Mouse (Mus musculus) G1E (cell line): Measurements from ENCODE around the gene Pnpla2. TPM values are rescaled to one million over a fixed set of nuclear protein-coding genes. Genes with fewer than 3 reads are reported as not detected.
"Not testable (repeated sequence)": the region's sequence is repeated elsewhere in the genome, so short reads cannot be mapped to it uniquely, and the experiment has no call there.

ENCODE experiments used
- ATAC-seq: 2 replicates; pipeline ENCODE4 v1.8.0; 2016; ENCODE audit warnings: mild to moderate bottlenecking; ENCODE audit not compliant: insufficient number of reproducible peaks, poor library complexity, low FRiP score, severe bottlenecking; ENCODE audit errors: extremely low read depth
- DNase-seq: peaks from one replicate; pipeline ENCODE4 v3.0.0; 2012; ENCODE audit warnings: low spot score
- H3K27me3 ChIP-seq: 2 replicates; pipeline ENCODE4 v1.6.1; 2012; ENCODE audit warnings: mild to moderate bottlenecking, low read length, inconsistent platforms; ENCODE audit not compliant: insufficient read depth
- H3K36me3 ChIP-seq: replicated peaks from 2 replicates; pipeline ENCODE3; 2012; ENCODE audit warnings: mild to moderate bottlenecking, inconsistent platforms
- H3K4me1 ChIP-seq: 2 replicates; pipeline ENCODE4 v1.6.1; 2012; ENCODE audit warnings: low read depth, low read length, inconsistent platforms, mixed read lengths; ENCODE audit not compliant: insufficient read depth
- H3K4me3 ChIP-seq: 2 replicates; pipeline ENCODE4 v1.5.1; 2012; ENCODE audit warnings: low read depth, mild to moderate bottlenecking, inconsistent platforms, low read length, moderate library complexity, mixed read lengths
- H3K9me3 ChIP-seq: replicated peaks from 2 replicates; pipeline ENCODE4 v1.6.1; 2012; ENCODE audit warnings: inconsistent platforms
- CTCF ChIP-seq: IDR thresholded peaks from 2 replicates; pipeline ENCODE4 v1.5.1; 2012; ENCODE audit warnings: low read depth, low read length, inconsistent platforms, mixed read lengths
- GATA1 ChIP-seq: IDR thresholded peaks from 2 replicates; pipeline ENCODE4 v1.6.1; 2012; ENCODE audit warnings: borderline replicate concordance, low read length, inconsistent platforms, mixed read lengths
- GATA2 ChIP-seq: IDR thresholded peaks from 2 replicates; pipeline ENCODE4 v1.6.1; 2012; ENCODE audit warnings: low read depth, low read length, inconsistent platforms, borderline replicate concordance
- POLR2AphosphoS5 ChIP-seq: IDR thresholded peaks from 2 replicates; pipeline ENCODE4 v1.6.1; 2012; ENCODE audit warnings: low read depth, low read length, inconsistent platforms; ENCODE audit not compliant: insufficient replicate concordance
- TAL1 ChIP-seq: conservative IDR thresholded peaks from 2 replicates; pipeline ENCODE4 v1.6.1; 2012; ENCODE audit warnings: low read depth, low read length, inconsistent platforms, mixed read lengths
- polyA plus RNA-seq: library from polyadenylated mRNA; stranded (reverse); fragments of >175 nt; gene quantifications from 2 replicates; pipeline ENCODE4 v1.2.3, GENCODE M21; 2012
- total RNA-seq, 2 experiments: library from RNA; stranded (forward) in 1 of 2; stranded (reverse) in 1 of 2; fragments of 200-1000 nt in 1 of 2; fragments of >200 nt in 1 of 2; fragmentation: Nextera tagmentation in 1 of 2; gene quantifications; 2 replicates each; pipeline ENCODE4 v1.2.3; 2014 to 2017

The Pnpla2 gene
- total and polyA plus RNA-seq, 3 experiments: 9.9 to 50.5 (median 23.6) TPM

- Histone ChIP-seq H3K4me3 (peak within 1 kb of the TSS; percentile 75), H3K4me1 (peaks cover 69% of the 10 kb centered on the region), H3K9me3 (no peaks in the 10 kb centered on the region), H3K36me3 (peaks cover 55% of the 10 kb centered on the region), H3K27me3 (no peaks in the 10 kb centered on the region; the same call in 1 of the 2 replicates)
- TF ChIP-seq GATA2 (no peak), TAL1 (no peak), POLR2AphosphoS5 (no peak), CTCF (no peak), GATA1 (no peak)
- ATAC-seq: peak; percentile 15; the same call in 1 of the 2 replicates
- DNase-seq: peak; percentile 88
These were observed 11.2 kb upstream of the Pnpla2 start, which contains the start of gene Pidd1 for GRCm38 (mm10) chr7:141443828-141444237. TSS of gene Pidd1 (minus strand) at chr7:141444025.

DNA sequence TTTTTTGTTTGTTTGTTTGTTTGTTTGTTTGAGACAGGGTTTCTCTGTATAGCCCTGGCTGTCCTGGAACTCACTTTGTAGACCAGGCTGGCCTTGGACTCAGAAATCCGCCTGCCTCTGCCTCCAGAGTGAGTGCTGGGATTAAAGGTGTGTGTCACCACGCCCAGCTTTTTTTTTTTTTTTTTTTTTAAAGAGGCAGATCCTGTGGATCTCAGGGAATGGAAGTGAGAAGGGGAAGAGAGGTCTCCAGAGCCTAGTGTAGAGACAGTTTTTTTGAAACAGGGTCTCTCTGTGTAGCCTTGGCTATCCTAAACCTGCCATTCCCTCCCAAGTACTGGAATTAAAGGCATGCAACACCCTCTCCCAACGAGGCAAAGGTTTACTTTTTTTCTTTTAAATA, 8.6 kb upstream of the Pnpla2 start:
- Histone ChIP-seq H3K4me1 (peaks cover 68% of the 10 kb centered on the region), H3K36me3 (peaks cover 52% of the 10 kb centered on the region)
- DNase-seq, ATAC-seq, H3K27me3 ChIP-seq, H3K4me3 ChIP-seq, H3K9me3 ChIP-seq: not testable (repeated sequence)

DNA sequence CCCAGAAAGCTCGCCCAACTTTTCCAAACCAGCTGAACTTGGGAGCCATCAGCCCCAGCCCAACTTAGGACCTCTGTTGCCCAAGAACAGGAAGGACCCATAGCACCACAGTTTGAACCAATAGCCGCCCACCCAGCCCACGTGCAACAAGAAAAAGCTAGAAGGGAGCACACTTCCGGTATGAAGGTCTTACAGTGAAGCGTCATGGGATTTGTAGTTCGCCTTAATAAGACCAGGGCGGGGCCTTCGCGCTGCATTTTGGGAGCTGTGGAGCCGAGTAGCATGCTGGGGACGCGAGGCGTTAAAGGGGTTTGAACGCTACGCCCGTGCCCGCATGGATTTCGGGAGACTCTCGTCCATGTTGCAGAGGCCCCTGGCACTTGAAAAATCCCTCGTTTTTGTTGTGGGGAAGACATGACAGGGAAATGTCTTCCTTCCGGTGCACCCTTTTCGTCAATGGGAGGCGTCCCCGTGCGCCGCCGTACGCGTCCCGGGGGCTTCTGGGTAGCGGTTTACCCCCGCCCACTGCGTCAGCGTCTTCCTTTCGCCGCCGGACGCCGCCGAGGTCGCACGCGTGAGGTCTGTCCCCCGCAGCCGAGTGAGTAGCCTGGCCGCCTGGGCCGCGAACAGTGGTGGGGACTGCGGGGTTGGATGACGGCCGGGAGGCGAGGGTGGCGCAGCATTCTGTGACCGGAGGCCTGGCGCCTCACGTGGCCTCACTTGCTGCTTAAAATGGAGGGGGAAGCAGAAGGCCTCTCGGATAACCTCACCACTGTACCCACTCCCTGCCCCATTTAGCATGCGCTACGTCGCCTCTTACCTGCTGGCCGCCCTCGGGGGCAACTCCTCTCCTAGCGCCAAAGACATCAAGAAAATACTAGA, 7.6 kb upstream of the Pnpla2 start, which contains the start of gene Rplp2:
Rplp2 (plus strand) TSS at position 261 of the 882 bp plus-strand sequence.
- H3K4me3 ChIP-seq: peak within 1 kb of the TSS; percentile 81
- ATAC-seq: peak; percentile 85
- no peaks in the 10 kb centered on the region for H3K27me3 ChIP-seq
- TF ChIP-seq POLR2AphosphoS5 (peak; percentile 59; the same call in 1 of the 2 replicates), GATA1 (no peak), TAL1 (no peak), GATA2 (no peak)
- H3K4me1 ChIP-seq: peaks cover 67% of the 10 kb centered on the region
- DNase-seq: peak; percentile 92
- peaks cover 52% of the 10 kb centered on the region for H3K36me3 ChIP-seq
- H3K9me3 ChIP-seq: no peaks in the 10 kb centered on the region

- ATAC-seq: no peak
- H3K4me1 ChIP-seq: peaks cover 69% of the 10 kb centered on the region
- TF ChIP-seq CTCF: no peak
- TF ChIP-seq POLR2AphosphoS5: no peak
- no peak for TF ChIP-seq GATA2
- no peak for TF ChIP-seq TAL1
- TF ChIP-seq GATA1: no peak
These were observed 3.1 kb upstream of the Pnpla2 start for GRCm38 (mm10) chr7:141451928-141452327.

DNA sequence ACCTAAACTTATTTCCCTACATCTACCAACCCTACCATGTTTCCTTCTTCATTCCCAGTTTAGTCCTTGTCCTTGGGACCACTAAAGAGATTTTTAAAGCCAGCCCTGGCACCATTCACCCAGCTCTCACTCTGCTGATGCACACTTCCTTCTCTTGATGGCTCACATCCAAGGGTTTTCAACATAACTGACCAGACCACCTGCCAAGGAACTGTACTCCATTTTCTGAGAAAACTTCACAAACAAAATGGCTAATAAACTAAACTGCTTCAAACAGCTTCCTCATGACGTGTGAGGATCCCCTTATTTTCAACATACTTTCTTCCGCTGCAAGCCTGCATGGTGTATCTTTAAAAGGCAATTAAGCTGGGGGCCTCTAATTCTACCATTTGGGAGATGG, 1.4 kb upstream of the Pnpla2 start:
- Histone ChIP-seq H3K27me3 (no peaks in the 10 kb centered on the region), H3K9me3 (no peaks in the 10 kb centered on the region), H3K4me1 (peaks cover 76% of the 10 kb centered on the region), H3K4me3 (no peak overlapping the region), H3K36me3 (peaks cover 62% of the 10 kb centered on the region)
- TF ChIP-seq GATA2 (no peak), GATA1 (no peak), TAL1 (no peak), POLR2AphosphoS5 (no peak), CTCF (no peak)
- ATAC-seq (no peak), DNase-seq (no peak)

More at GRCm38 (mm10) chr7:141451928-141452327, 3.1 kb upstream of the Pnpla2 start:
- peaks cover 55% of the 10 kb centered on the region for H3K36me3 ChIP-seq
- no peak for DNase-seq
- H3K9me3 ChIP-seq: no peaks in the 10 kb centered on the region
- no peaks in the 10 kb centered on the region for H3K27me3 ChIP-seq
- no peak overlapping the region for H3K4me3 ChIP-seq

DNA sequence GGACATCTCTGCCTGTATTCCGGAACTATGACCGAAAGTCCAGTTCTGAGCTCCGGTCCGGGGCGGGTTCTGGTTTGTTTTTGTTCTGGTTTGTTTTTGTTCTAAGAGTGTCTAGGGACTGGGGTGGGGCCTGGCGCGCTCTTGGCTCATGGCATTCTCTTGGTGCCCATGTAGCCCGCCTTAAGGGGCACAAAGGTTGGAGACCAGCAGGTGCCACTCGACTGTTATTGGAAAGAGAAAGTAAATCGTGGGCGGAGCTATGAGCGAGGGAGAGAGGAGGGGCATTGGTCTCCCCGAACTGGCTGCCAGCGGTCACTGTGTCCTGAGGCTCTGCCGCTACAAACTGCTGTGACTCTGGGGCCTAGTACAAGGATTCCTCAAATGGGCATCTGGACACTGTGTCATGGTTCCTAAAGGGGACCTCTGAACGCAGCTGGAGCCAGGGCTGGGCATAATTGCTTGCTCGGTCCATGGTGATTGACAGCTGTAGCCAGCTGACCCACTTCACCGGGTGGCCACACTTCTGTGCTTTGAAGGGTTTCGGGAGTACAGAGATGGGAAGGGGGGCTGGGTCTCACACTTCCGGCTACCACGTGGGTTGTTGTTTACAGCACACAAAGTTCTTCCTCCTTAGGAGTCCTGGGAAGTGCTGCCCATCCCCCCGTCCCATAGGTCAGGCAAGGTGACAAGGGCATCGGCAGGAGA, 764 bp downstream of the Pnpla2 start:
- no peak for TF ChIP-seq CTCF
- no peak for TF ChIP-seq GATA1
- TF ChIP-seq POLR2AphosphoS5: no peak
- no peak for TF ChIP-seq TAL1
- no peak for TF ChIP-seq GATA2
- DNase-seq (no peak), ATAC-seq (peak; percentile 30; the same call in 1 of the 2 replicates)
- Histone ChIP-seq H3K27me3 (peaks cover 2% of the 10 kb centered on the region; the same call in 1 of the 2 replicates), H3K36me3 (peaks cover 65% of the 10 kb centered on the region), H3K4me1 (peaks cover 59% of the 10 kb centered on the region), H3K4me3 (peak overlapping the region; percentile 86), H3K9me3 (no peaks in the 10 kb centered on the region)
